Mouse (Mus musculus) heart, adult 2 months (tissue): ENCODE data around the gene Dnaaf3. TPM values are rescaled to one million over a fixed set of nuclear protein-coding genes. Genes with fewer than 3 reads are reported as not detected.
A peak's percentile ranks its signal among the peaks of the same experiment; 100 is the strongest.
"Not testable (repeated sequence)": the region's sequence is repeated elsewhere in the genome, so short reads cannot be mapped to it uniquely, and the experiment has no call there.

Experiments
- DNase-seq, 2 experiments: peaks; one replicate each; pipeline ENCODE4 v3.0.0; 2021
- H3K27ac ChIP-seq: fragments of 200-600 bp; 2 replicates; pipeline ENCODE4 v1.8.1; 2022
- H3K27me3 ChIP-seq: fragments of 200-500 bp; 2 replicates; pipeline ENCODE4 v1.6.1; 2012; ENCODE audit warnings: mild to moderate bottlenecking, low read length, inconsistent platforms, mixed read lengths; ENCODE audit not compliant: control insufficient read depth, insufficient read depth
- H3K36me3 ChIP-seq: fragments of 200-500 bp; 2 replicates; pipeline ENCODE4 v1.6.1; 2012; ENCODE audit warnings: low read length, inconsistent platforms; ENCODE audit not compliant: control insufficient read depth, insufficient read depth
- H3K4me1 ChIP-seq: fragments of 200-500 bp; 2 replicates; pipeline ENCODE4 v1.6.1; 2011; ENCODE audit warnings: low read length; ENCODE audit not compliant: control insufficient read depth, insufficient read depth
- H3K4me3 ChIP-seq: fragments of 200-600 bp; 2 replicates; pipeline ENCODE4 v1.8.1; 2022
- H3K79me2 ChIP-seq: fragments of 200-500 bp; replicated peaks from 2 replicates; pipeline ENCODE4 v1.6.1; 2012; ENCODE audit warnings: mild to moderate bottlenecking, inconsistent platforms, low read length, moderate library complexity, mixed read lengths; ENCODE audit not compliant: control insufficient read depth, insufficient read depth
- H3K9ac ChIP-seq: fragments of 200-500 bp; 2 replicates; pipeline ENCODE4 v1.6.1; 2012; ENCODE audit warnings: low read depth, mild to moderate bottlenecking, control low read depth, inconsistent platforms, low read length, mixed read lengths
- CTCF ChIP-seq: fragments of 200-600 bp; IDR thresholded peaks from 2 replicates; pipeline ENCODE4 v1.8.1; 2022; ENCODE audit warnings: antibody characterized with exemption, mild to moderate bottlenecking, moderate library complexity
- EP300 ChIP-seq: fragments of 200-500 bp; IDR thresholded peaks from 2 replicates; pipeline ENCODE4 v1.6.1; 2011; ENCODE audit warnings: low read depth, low read length, control low read depth; ENCODE audit not compliant: insufficient read depth
- POLR2A ChIP-seq: fragments of 200-500 bp; IDR thresholded peaks from 2 replicates; pipeline ENCODE4 v1.6.1; 2011; ENCODE audit warnings: mild to moderate bottlenecking, low read depth, low read length, control low read depth; ENCODE audit not compliant: insufficient read depth
- WGBS: fragments of 180-500 bp; shearing (Covaris S2); methylation state at CpG from one replicate; pipeline ENCODE4 v1.1.7; 2018; 5-methylcytosine and 5-hydroxymethylcytosine counted together
- intact Hi-C: fragments of 180-260 bp; cut with DNase I; formaldehyde crosslinking; loops from one replicate; pipeline ENCODE4 v1.15.1; 2025
- long read RNA-seq: library from polyadenylated mRNA; stranded (forward); transcript quantifications from one replicate; pipeline ENCODE4 v2.0.0, GENCODE M21; 2021
- polyA plus RNA-seq: library from polyadenylated mRNA; depleted of rRNA; stranded (reverse); fragments of >200 nt; gene quantifications from 2 replicates; pipeline ENCODE4 v1.2.3, GENCODE M21; 2012; rRNA removed
- total RNA-seq, 2 experiments: library from RNA; stranded (reverse); gene quantifications; 2 replicates each; pipeline ENCODE4 v1.2.3; 2021

Gene Dnaaf3
- 1 to 10 TPM; 2.3 to 2.7 TPM for total RNA-seq
- polyA plus RNA-seq: 12.4 and 13.2 TPM in 2 replicates
- long read RNA-seq, partial matches to known transcripts: 1 of 1 reads
- long read RNA-seq, other reads (novel, unspliced or antisense): 0 of 1 reads

GRCm38 (mm10) chr7:4532005-4532729, at the start of gene Dnaaf3:
Gene Dnaaf3 (minus strand): TSS chr7:4532453.
- peak in 1 of 2 experiments; percentile 72 for DNase-seq
- Histone ChIP-seq H3K27ac (no peak within 1 kb of the TSS), H3K27me3 (no peaks in the 10 kb centered on the region), H3K4me3 (peak within 1 kb of the TSS; percentile 26), H3K4me1 (no peaks in the 10 kb centered on the region), H3K79me2 (no peaks in the 10 kb centered on the region), H3K36me3 (no peaks in the 10 kb centered on the region), H3K9ac (no peak within 1 kb of the TSS)
- TF ChIP-seq EP300 (no peak), POLR2A (no peak), CTCF (no peak)
- intact Hi-C loops: no loop called here
- WGBS: 4% methylated on average over 28 of the region's 28 CpGs

- intact Hi-C loops, H3K4me1 ChIP-seq, H3K27ac ChIP-seq, DNase-seq, H3K9ac ChIP-seq, H3K4me3 ChIP-seq, H3K27me3 ChIP-seq, H3K36me3 ChIP-seq, H3K79me2 ChIP-seq: not testable (repeated sequence)
- WGBS: 66% methylated on average over 3 of the region's 3 CpGs
These were observed 49.2 kb upstream of the Dnaaf3 start for GRCm38 (mm10) chr7:4581481-4581880.

GRCm38 (mm10) chr7:4572361-4572760, 40.1 kb upstream of the Dnaaf3 start:
- H3K36me3 ChIP-seq, H3K4me3 ChIP-seq, H3K79me2 ChIP-seq, H3K27me3 ChIP-seq, H3K4me1 ChIP-seq, intact Hi-C loops, H3K9ac ChIP-seq, DNase-seq, H3K27ac ChIP-seq: not testable (repeated sequence)
- WGBS: 59% methylated on average over 2 of the region's 2 CpGs

- Histone ChIP-seq H3K4me1 (no peaks in the 10 kb centered on the region), H3K36me3 (no peaks in the 10 kb centered on the region), H3K27ac (no peak overlapping the region), H3K79me2 (no peaks in the 10 kb centered on the region), H3K4me3 (no peak overlapping the region), H3K9ac (no peak overlapping the region), H3K27me3 (no peaks in the 10 kb centered on the region)
- no peak for DNase-seq
- intact Hi-C loops: no loop called here
- 0 out of 2 replicates have a peak, but pooled peaks have one; percentile 5 for TF ChIP-seq CTCF
- no peak for TF ChIP-seq EP300
- TF ChIP-seq POLR2A: no peak
- WGBS: 83% methylated on average over 3 of the region's 3 CpGs
These were observed 30.4 kb upstream of the Dnaaf3 start for GRCm38 (mm10) chr7:4562660-4563059.

- Histone ChIP-seq H3K4me1 (no peaks in the 10 kb centered on the region; the same call in 1 of the 2 replicates), H3K4me3 (no peak overlapping the region), H3K79me2 (no peaks in the 10 kb centered on the region), H3K36me3 (no peaks in the 10 kb centered on the region), H3K27ac (no peak overlapping the region), H3K27me3 (no peaks in the 10 kb centered on the region), H3K9ac (no peak overlapping the region)
- DNase-seq: no peak
- WGBS: 55% methylated on average over 6 of the region's 6 CpGs
- intact Hi-C loops: loop anchor here (2.0 kb wide), 2 partner anchors 250 to 384 kb away; no protein-coding TSS in a partner anchor
- TF ChIP-seq CTCF: no peak
- no peak for TF ChIP-seq EP300
- TF ChIP-seq POLR2A: no peak
These were observed 24.9 kb upstream of the Dnaaf3 start for GRCm38 (mm10) chr7:4557167-4557560.

- H3K9ac ChIP-seq: no peak overlapping the region
- intact Hi-C loops: loop anchor here (2.0 kb wide), 2 partner anchors 250 to 384 kb away; no protein-coding TSS in a partner anchor
- no peak for TF ChIP-seq POLR2A
- peak; percentile 95 for TF ChIP-seq CTCF
- peak; percentile 98 for TF ChIP-seq EP300
These were observed 24.3 kb upstream of the Dnaaf3 start for GRCm38 (mm10) chr7:4556256-4557166.

More at GRCm38 (mm10) chr7:4556256-4557166, 24.3 kb upstream of the Dnaaf3 start:
- H3K79me2 ChIP-seq: no peaks in the 10 kb centered on the region
- no peaks in the 10 kb centered on the region for H3K27me3 ChIP-seq
- no peaks in the 10 kb centered on the region for H3K36me3 ChIP-seq
- 19% methylated on average over 15 of the region's 15 CpGs for WGBS
- H3K4me1 ChIP-seq: no peaks in the 10 kb centered on the region; the same call in 1 of the 2 replicates
- H3K27ac ChIP-seq: no peak overlapping the region
- no peak overlapping the region for H3K4me3 ChIP-seq
- DNase-seq: peak; percentile 64 to 76
